Mouse (Mus musculus): ENCODE results near the gene Foxo1. TPM values are rescaled to one million over a fixed set of nuclear protein-coding genes. Genes with fewer than 3 reads are reported as not detected.

Gene Foxo1
- polyA plus RNA-seq, 1 experiment from 2014 or later: 2.8 TPM

GRCm38 (mm10) chr3:52272376-52272865 is 4.3 kb downstream of the Foxo1 start:
- H3K4me1 ChIP-seq (ENCODE audit: control insufficient read depth, insufficient read depth, low read length): peaks cover 14% of the 10 kb centered on the region
- no peaks in the 10 kb centered on the region for H3K9me3 ChIP-seq (replicated peaks; ENCODE audit: control insufficient read depth, low read length)
- no peak overlapping the region for H3K9ac ChIP-seq (ENCODE audit: low read length)
- H3K27ac ChIP-seq (ENCODE audit: low read depth, low read length): no peak overlapping the region
- WGBS: 59% methylated on average over 8 of the region's 8 CpGs
- DNase-seq (ENCODE audit: low spot score) (no peak), ATAC-seq (no peak)
- H3K27me3 ChIP-seq (replicated peaks; ENCODE audit: control insufficient read depth, insufficient read depth, low read length): peaks cover 20% of the 10 kb centered on the region
- no peak overlapping the region for H3K4me2 ChIP-seq (ENCODE audit: low read length)
- H3K4me3 ChIP-seq (ENCODE audit: low read depth, low read length): no peak overlapping the region
- no peaks in the 10 kb centered on the region for H3K36me3 ChIP-seq (ENCODE audit: control insufficient read depth, insufficient read depth, low read length)

- H3K27ac ChIP-seq (ENCODE audit: low read depth, low read length): no peak overlapping the region
Observed at GRCm38 (mm10) chr3:52274475-52274874, 6.3 kb downstream of the Foxo1 start.

GRCm38 (mm10) chr3:52275037-52275555 is 7.0 kb downstream of the Foxo1 start:
- H3K4me2 ChIP-seq (ENCODE audit: low read length): no peak overlapping the region
- DNase-seq (ENCODE audit: low spot score) (no peak), ATAC-seq (no peak)
- H3K4me3 ChIP-seq (ENCODE audit: low read depth, low read length): no peak overlapping the region
- H3K9ac ChIP-seq (ENCODE audit: low read length): no peak overlapping the region
- H3K27me3 ChIP-seq (replicated peaks; ENCODE audit: control insufficient read depth, insufficient read depth, low read length): peaks cover 5% of the 10 kb centered on the region
- no peaks in the 10 kb centered on the region for H3K36me3 ChIP-seq (ENCODE audit: control insufficient read depth, insufficient read depth, low read length)
- H3K4me1 ChIP-seq (ENCODE audit: control insufficient read depth, insufficient read depth, low read length): no peaks in the 10 kb centered on the region
- 89% methylated on average over 9 of the region's 9 CpGs for WGBS
- no peaks in the 10 kb centered on the region for H3K9me3 ChIP-seq (replicated peaks; ENCODE audit: control insufficient read depth, low read length)
- no peak overlapping the region for H3K27ac ChIP-seq (ENCODE audit: low read depth, low read length)

More at GRCm38 (mm10) chr3:52274475-52274874, 6.3 kb downstream of the Foxo1 start:
- no peak for DNase-seq (ENCODE audit: low spot score)
- Histone ChIP-seq H3K27me3 (replicated peaks; ENCODE audit: control insufficient read depth, insufficient read depth, low read length) (peaks cover 11% of the 10 kb centered on the region), H3K36me3 (ENCODE audit: control insufficient read depth, insufficient read depth, low read length) (no peaks in the 10 kb centered on the region), H3K4me2 (ENCODE audit: low read length) (no peak overlapping the region), H3K9ac (ENCODE audit: low read length) (no peak overlapping the region), H3K4me1 (ENCODE audit: control insufficient read depth, insufficient read depth, low read length) (peaks cover 5% of the 10 kb centered on the region; the same call in 1 of the 2 replicates), H3K4me3 (ENCODE audit: low read depth, low read length) (no peak overlapping the region), H3K9me3 (replicated peaks; ENCODE audit: control insufficient read depth, low read length) (no peaks in the 10 kb centered on the region)
- no peak for ATAC-seq

GRCm38 (mm10) chr3:52280681-52281080 is 12.5 kb downstream of the Foxo1 start:
- Histone ChIP-seq H3K4me1 (ENCODE audit: control insufficient read depth, insufficient read depth, low read length) (no peaks in the 10 kb centered on the region), H3K9ac (ENCODE audit: low read length) (no peak overlapping the region), H3K4me2 (ENCODE audit: low read length) (no peak overlapping the region), H3K27me3 (replicated peaks; ENCODE audit: control insufficient read depth, insufficient read depth, low read length) (no peaks in the 10 kb centered on the region), H3K4me3 (ENCODE audit: low read depth, low read length) (no peak overlapping the region), H3K9me3 (replicated peaks; ENCODE audit: control insufficient read depth, low read length) (no peaks in the 10 kb centered on the region), H3K36me3 (ENCODE audit: control insufficient read depth, insufficient read depth, low read length) (no peaks in the 10 kb centered on the region), H3K27ac (ENCODE audit: low read depth, low read length) (no peak overlapping the region)
- no peak for DNase-seq (ENCODE audit: low spot score)
- no peak for ATAC-seq
- 83% methylated on average over 1 of the region's 1 CpGs for WGBS

GRCm38 (mm10) chr3:52281882-52282281 is 13.7 kb downstream of the Foxo1 start:
- H3K4me2 ChIP-seq (ENCODE audit: low read length): no peak overlapping the region
- WGBS: 94% methylated on average over 3 of the region's 3 CpGs
- H3K9me3 ChIP-seq (replicated peaks; ENCODE audit: control insufficient read depth, low read length): no peaks in the 10 kb centered on the region
- H3K27ac ChIP-seq (ENCODE audit: low read depth, low read length): no peak overlapping the region
- no peak overlapping the region for H3K4me3 ChIP-seq (ENCODE audit: low read depth, low read length)
- no peaks in the 10 kb centered on the region for H3K4me1 ChIP-seq (ENCODE audit: control insufficient read depth, insufficient read depth, low read length)
- no peaks in the 10 kb centered on the region for H3K36me3 ChIP-seq (ENCODE audit: control insufficient read depth, insufficient read depth, low read length)
- H3K9ac ChIP-seq (ENCODE audit: low read length): no peak overlapping the region
- no peak for ATAC-seq
- no peaks in the 10 kb centered on the region for H3K27me3 ChIP-seq (replicated peaks; ENCODE audit: control insufficient read depth, insufficient read depth, low read length)
- no peak for DNase-seq (ENCODE audit: low spot score)

GRCm38 (mm10) chr3:52282369-52282768 is 14.2 kb downstream of the Foxo1 start:
- Histone ChIP-seq H3K4me1 (ENCODE audit: control insufficient read depth, insufficient read depth, low read length) (no peaks in the 10 kb centered on the region), H3K9ac (ENCODE audit: low read length) (no peak overlapping the region), H3K9me3 (replicated peaks; ENCODE audit: control insufficient read depth, low read length) (no peaks in the 10 kb centered on the region), H3K27me3 (replicated peaks; ENCODE audit: control insufficient read depth, insufficient read depth, low read length) (no peaks in the 10 kb centered on the region), H3K4me3 (ENCODE audit: low read depth, low read length) (no peak overlapping the region), H3K4me2 (ENCODE audit: low read length) (no peak overlapping the region), H3K27ac (ENCODE audit: low read depth, low read length) (no peak overlapping the region), H3K36me3 (ENCODE audit: control insufficient read depth, insufficient read depth, low read length) (no peaks in the 10 kb centered on the region)
- ATAC-seq (no peak), DNase-seq (ENCODE audit: low spot score) (no peak)
- 45% methylated on average over 2 of the region's 2 CpGs for WGBS

GRCm38 (mm10) chr3:52283521-52283920 is 15.4 kb downstream of the Foxo1 start:
- no peak overlapping the region for H3K9ac ChIP-seq (ENCODE audit: low read length)
- H3K4me2 ChIP-seq (ENCODE audit: low read length): no peak overlapping the region
- no peak for ATAC-seq
- no peak overlapping the region for H3K27ac ChIP-seq (ENCODE audit: low read depth, low read length)
- H3K4me3 ChIP-seq (ENCODE audit: low read depth, low read length): no peak overlapping the region
- DNase-seq (ENCODE audit: low spot score): no peak
- H3K27me3 ChIP-seq (replicated peaks; ENCODE audit: control insufficient read depth, insufficient read depth, low read length): no peaks in the 10 kb centered on the region
- 91% methylated on average over 6 of the region's 6 CpGs for WGBS
- no peaks in the 10 kb centered on the region for H3K9me3 ChIP-seq (replicated peaks; ENCODE audit: control insufficient read depth, low read length)
- H3K36me3 ChIP-seq (ENCODE audit: control insufficient read depth, insufficient read depth, low read length): no peaks in the 10 kb centered on the region
- H3K4me1 ChIP-seq (ENCODE audit: control insufficient read depth, insufficient read depth, low read length): no peaks in the 10 kb centered on the region

GRCm38 (mm10) chr3:52290811-52291210 is 22.7 kb downstream of the Foxo1 start:
- ATAC-seq: no peak
- Histone ChIP-seq H3K36me3 (ENCODE audit: control insufficient read depth, insufficient read depth, low read length) (no peaks in the 10 kb centered on the region), H3K9me3 (replicated peaks; ENCODE audit: control insufficient read depth, low read length) (no peaks in the 10 kb centered on the region), H3K4me3 (ENCODE audit: low read depth, low read length) (no peak overlapping the region), H3K4me2 (ENCODE audit: low read length) (no peak overlapping the region), H3K9ac (ENCODE audit: low read length) (no peak overlapping the region), H3K27me3 (replicated peaks; ENCODE audit: control insufficient read depth, insufficient read depth, low read length) (no peaks in the 10 kb centered on the region), H3K4me1 (ENCODE audit: control insufficient read depth, insufficient read depth, low read length) (no peaks in the 10 kb centered on the region), H3K27ac (ENCODE audit: low read depth, low read length) (no peak overlapping the region)
- no peak for DNase-seq (ENCODE audit: low spot score)
- WGBS: 98% methylated on average over 2 of the region's 2 CpGs

- no peak overlapping the region for H3K9ac ChIP-seq (ENCODE audit: low read length)
- no peaks in the 10 kb centered on the region for H3K9me3 ChIP-seq (replicated peaks; ENCODE audit: control insufficient read depth, low read length)
- H3K27ac ChIP-seq (ENCODE audit: low read depth, low read length): no peak overlapping the region
- 85% methylated on average over 7 of the region's 7 CpGs for WGBS
- H3K4me2 ChIP-seq (ENCODE audit: low read length): no peak overlapping the region
- no peaks in the 10 kb centered on the region for H3K27me3 ChIP-seq (replicated peaks; ENCODE audit: control insufficient read depth, insufficient read depth, low read length)
- ATAC-seq: no peak
- DNase-seq (ENCODE audit: low spot score): no peak
- no peaks in the 10 kb centered on the region for H3K4me1 ChIP-seq (ENCODE audit: control insufficient read depth, insufficient read depth, low read length)
- H3K36me3 ChIP-seq (ENCODE audit: control insufficient read depth, insufficient read depth, low read length): no peaks in the 10 kb centered on the region
- H3K4me3 ChIP-seq (ENCODE audit: low read depth, low read length): no peak overlapping the region
Observed at GRCm38 (mm10) chr3:52292498-52292897, 24.4 kb downstream of the Foxo1 start.
